Mouse (Mus musculus) WW6 (cell line): ENCODE data around the gene Acvr1b.

ENCODE experiments used
- DNase-seq: peaks from one replicate; pipeline ENCODE4 v3.0.0-alpha.2; 2013; ENCODE audit warnings: low read depth, low spot score

Gene Acvr1b

GRCm38 (mm10) chr15:101173421-101174211 lies at the start of gene Acvr1b:
TSS of gene Acvr1b (plus strand) at chr15:101174067.
- peak; percentile 46 for DNase-seq

GRCm38 (mm10) chr15:101125561-101125960 lies 48.3 kb upstream of the Acvr1b start:
- no peak for DNase-seq

GRCm38 (mm10) chr15:101126876-101127544 lies 46.9 kb upstream of the Acvr1b start:
- DNase-seq: no peak

DNA sequence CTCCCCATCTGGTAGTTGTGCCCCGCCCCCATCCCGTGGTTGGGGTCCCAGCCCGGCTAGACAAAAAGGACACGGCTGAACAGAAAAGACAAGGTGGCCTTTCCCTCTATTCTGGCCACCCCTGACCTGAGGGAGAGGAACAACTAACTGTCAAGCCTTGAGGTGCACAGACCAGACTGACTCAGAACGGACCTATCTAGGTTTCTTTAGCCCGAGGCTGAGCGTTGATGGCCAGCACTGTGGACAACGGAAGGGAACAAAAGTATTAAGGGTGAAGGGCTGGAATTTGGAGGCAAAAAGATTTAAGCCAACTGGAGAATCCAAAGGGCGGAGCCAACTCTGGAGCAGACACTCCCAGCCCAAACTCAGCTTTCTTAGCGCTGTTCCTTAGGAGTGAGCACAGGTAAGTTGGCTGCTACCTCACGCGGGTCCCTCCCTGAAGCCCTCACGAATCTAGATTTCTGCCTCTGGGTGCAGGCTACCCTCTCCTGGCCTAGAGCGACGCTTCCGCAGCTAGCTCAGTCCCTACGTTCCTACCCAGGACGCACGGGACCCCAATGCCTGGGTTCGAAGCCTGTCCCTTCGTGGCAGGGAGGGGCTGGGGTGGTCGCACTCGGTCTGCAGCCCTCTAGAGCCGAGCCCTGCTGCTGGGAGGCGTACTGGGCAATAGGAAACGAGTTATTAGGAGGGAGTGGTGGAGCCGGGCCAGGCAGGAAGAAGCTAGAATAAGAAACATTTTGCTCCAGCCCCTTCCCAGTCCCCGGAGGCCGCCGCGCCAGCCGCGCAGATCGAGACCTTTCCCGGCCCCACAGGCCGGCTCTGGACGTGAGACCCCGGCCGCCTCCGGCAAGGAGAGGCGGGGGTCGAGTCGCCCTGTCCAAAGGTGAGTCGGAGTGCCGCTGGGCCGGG lies 45.4 kb upstream of the Acvr1b start, which contains the start of gene Acvrl1:
Gene Acvrl1 (plus strand): TSS at position 342 of the 909 bp plus-strand sequence.
- DNase-seq: no peak

DNA sequence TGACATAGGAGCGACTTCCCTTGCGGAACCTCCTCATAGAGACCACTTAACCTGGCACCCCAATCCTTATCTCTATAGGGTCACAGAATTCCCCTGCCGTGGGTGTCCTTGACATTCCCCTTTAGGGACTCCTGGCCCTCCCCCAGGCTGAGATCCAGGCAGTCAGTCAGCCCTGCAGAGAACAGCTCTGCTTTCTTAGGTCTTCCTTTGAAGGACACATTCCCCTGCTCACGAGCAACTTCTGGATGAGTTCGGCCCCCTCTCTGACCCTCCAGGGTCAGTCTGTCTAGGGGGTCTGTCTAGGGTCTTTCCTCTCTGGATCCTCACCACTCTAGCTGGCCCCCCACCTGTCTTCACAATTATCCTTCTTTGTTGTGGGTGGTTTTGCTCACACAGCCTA lies 44.5 kb upstream of the Acvr1b start:
- no peak for DNase-seq

DNA sequence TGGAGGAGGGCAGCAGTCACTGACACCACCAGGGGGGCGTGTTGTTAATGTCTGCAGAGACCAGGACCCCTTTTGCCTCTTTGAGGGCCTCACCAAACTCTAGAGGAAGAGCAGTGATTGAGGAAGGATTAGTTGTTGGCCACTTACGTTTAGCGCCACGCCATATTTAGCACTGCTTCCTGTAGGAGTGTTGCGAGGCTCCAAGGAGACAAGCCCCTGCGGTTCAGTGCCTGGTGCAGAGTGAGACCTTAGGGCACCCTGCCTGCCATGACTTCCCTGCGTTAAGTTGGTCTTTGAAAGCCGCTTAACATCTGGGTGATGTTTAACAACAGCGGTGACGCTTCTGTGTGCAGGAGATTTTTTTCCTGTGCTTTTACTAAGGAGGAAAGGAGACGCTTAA lies 42.4 kb upstream of the Acvr1b start:
- DNase-seq: no peak

GRCm38 (mm10) chr15:101132041-101132440 lies 41.8 kb upstream of the Acvr1b start:
- DNase-seq: no peak

GRCm38 (mm10) chr15:101132761-101133160 lies 41.1 kb upstream of the Acvr1b start:
- no peak for DNase-seq

DNA sequence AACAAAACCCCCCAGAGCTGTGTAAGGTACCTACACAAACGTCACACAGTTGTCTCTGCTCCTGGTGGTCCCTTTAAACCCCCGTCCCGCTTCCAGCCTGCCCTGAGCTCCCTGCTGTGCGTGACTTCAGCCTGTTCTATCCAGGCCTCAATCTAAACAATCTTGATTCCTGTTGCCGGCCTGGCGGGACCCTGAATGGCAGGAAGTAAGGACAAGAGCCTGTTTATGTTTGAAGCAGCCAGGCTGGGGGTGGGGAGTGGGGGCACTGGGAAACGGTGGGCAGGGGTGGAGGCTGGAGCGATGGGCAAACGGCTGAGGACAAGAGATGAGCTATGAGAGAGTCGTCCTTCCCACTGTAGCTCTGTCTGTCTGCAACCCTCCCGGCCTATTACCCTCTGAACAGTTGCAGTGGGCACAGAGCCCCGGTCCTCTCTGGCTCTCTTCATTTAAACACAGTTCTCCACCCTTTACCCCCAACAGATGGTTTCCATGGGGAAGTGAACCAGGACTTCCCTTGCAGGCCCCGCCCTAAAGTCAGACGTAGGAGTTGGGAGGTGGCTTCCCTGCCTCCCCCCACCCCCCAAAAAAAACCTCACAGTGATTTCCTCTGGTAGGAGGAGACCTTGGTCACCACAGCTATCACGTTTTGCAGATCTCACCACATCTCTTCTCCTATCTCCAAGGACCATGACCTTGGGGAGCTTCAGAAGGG lies 39.7 kb upstream of the Acvr1b start:
- no peak for DNase-seq

- DNase-seq: no peak
Observed at GRCm38 (mm10) chr15:101135405-101135804, 38.5 kb upstream of the Acvr1b start.

- no peak for DNase-seq
Observed at GRCm38 (mm10) chr15:101137455-101137854, 36.4 kb upstream of the Acvr1b start.

GRCm38 (mm10) chr15:101138675-101139074 lies 35.2 kb upstream of the Acvr1b start:
- no peak for DNase-seq

DNA sequence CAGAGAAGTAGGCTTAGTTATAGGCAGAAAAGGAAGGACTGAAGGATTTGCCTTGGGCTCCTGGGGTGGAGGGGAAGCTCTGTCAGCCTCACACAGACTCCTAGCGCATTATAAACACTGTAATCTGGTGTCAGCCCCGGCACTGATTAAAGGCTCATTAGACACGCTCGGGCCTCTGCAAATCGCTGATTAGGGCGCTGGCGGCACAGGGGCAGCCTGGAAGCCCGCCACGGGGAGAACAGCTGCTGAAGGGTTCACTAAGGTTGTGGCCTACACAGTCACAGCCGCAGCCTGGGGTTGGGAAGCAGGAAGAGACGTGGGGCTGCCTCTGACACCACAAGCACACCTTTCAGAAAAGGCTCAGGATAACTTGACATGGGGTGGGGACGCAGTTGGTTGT lies 34.0 kb upstream of the Acvr1b start:
- no peak for DNase-seq

- DNase-seq: no peak
Observed at GRCm38 (mm10) chr15:101140587-101140986, 33.3 kb upstream of the Acvr1b start.

- DNase-seq: no peak
Observed at GRCm38 (mm10) chr15:101141061-101141541, 32.8 kb upstream of the Acvr1b start.

GRCm38 (mm10) chr15:101142672-101143071 lies 31.2 kb upstream of the Acvr1b start:
- no peak for DNase-seq

- no peak for DNase-seq
Observed at GRCm38 (mm10) chr15:101143494-101143893, 30.4 kb upstream of the Acvr1b start.

- no peak for DNase-seq
Observed at GRCm38 (mm10) chr15:101144176-101144575, 29.7 kb upstream of the Acvr1b start.

- DNase-seq: no peak
Observed at GRCm38 (mm10) chr15:101144779-101145178, 29.1 kb upstream of the Acvr1b start.

DNA sequence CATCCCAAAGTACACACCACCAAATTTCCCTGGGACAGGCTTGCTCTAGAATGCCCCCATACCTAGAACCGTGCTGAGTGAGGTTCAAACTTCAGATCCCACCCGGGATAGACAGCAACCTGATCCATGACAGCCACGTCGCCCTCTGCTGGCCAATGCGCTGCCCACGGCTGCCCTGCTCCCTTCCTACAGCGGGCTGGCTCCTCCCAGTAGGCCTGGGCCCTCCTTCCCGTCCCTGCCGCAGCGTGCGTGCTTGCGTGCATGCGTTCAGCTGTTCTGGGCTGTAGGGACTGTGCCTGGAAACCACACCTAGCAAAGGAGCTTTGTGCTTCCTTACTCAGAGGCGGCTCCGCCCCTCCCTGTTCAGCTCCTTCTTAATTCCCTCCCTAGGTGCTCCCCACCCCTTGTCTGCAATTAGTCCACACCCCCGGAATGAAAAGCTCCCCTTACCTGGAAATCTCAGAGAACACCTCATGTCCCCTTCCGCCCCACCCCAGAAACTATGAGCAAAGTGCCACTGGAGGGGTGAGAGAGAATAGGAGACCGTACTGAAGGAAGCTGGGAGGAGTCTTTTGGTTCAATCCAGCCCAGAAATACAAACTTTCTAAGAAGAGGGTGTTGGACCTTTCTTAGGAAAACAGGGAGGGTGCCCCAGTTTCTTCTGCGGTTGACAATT lies 28.3 kb upstream of the Acvr1b start:
- peak; percentile 87 for DNase-seq
